Mouse (Mus musculus): ENCODE data around the gene E130114P18Rik.
A peak's percentile ranks its signal among the peaks of the same experiment; 100 is the strongest.

Gene E130114P18Rik

GRCm38 (mm10) chr4:97778211-97779002 lies 529 bp upstream of the E130114P18Rik start:
- no peak for DNase-seq (ENCODE audit: low read depth, low spot score)

DNA sequence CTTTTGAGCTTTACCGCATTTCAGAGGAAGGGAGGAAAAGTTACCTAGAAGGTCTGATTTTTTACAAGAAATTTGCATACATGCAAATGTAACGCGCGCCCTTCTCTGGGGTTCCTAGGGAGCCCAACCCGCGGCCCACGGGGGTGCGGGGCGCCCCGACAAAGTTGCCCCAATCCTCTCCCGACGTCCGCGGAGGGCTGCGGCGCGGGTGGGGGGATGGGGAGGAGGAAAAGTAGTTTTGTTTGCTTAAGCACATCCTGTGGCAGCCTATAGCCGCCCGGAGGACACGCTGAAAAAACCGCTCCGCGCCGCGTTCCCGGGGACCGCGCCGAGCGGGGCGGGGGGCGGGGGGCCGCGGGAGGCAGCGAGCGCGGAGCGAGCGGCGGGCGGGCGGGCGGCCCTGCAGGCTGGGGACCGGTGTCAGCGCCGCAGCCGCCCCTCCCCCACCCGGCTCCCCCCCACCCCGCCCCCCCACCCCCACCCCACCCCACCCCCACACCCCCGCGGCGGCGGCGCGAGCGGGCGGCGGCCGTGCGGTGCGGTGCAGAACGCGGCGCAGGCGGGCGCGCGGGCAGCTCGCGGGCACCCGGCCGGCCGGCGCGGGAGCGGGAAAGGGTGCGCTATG lies 685 bp downstream of the E130114P18Rik start:
- peak; percentile 60 for DNase-seq (ENCODE audit: low read depth, low spot score)

GRCm38 (mm10) chr4:97776388-97777080 lies 1.3 kb downstream of the E130114P18Rik start:
- no peak for DNase-seq (ENCODE audit: low read depth, low spot score)

- DNase-seq (ENCODE audit: low read depth, low spot score) = no peak
These were observed 2.2 kb downstream of the E130114P18Rik start for GRCm38 (mm10) chr4:97775494-97776265.

DNA sequence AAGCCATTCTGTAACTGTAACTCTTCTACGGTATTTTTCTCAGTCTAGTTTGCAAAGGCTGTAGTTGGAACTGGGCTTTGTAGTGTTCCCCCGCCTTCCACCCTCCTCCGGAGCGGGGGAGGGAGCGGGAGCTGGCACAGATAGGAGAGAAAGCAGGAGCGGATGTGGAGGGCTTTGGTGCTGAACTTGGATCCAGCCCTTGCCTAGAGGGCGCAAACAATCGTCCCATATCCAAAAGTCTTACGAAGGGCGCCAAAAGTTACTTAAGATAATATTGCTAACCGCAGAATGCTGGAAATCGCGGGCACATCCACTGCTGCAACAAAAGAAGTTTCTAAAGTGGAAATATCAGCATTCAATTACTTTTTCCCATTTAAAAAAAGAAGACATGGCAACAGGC lies 2.8 kb downstream of the E130114P18Rik start:
- peak; percentile 37 for DNase-seq (ENCODE audit: low read depth, low spot score)

- DNase-seq (ENCODE audit: low read depth, low spot score) = no peak
These were observed 3.4 kb downstream of the E130114P18Rik start for GRCm38 (mm10) chr4:97774446-97774950.

- DNase-seq (ENCODE audit: low read depth, low spot score) = no peak
These were observed 4.1 kb downstream of the E130114P18Rik start for GRCm38 (mm10) chr4:97773791-97774190.

- peak; percentile 98 for DNase-seq (ENCODE audit: low read depth, low spot score)
These were observed 4.7 kb downstream of the E130114P18Rik start for GRCm38 (mm10) chr4:97773110-97773593.

DNA sequence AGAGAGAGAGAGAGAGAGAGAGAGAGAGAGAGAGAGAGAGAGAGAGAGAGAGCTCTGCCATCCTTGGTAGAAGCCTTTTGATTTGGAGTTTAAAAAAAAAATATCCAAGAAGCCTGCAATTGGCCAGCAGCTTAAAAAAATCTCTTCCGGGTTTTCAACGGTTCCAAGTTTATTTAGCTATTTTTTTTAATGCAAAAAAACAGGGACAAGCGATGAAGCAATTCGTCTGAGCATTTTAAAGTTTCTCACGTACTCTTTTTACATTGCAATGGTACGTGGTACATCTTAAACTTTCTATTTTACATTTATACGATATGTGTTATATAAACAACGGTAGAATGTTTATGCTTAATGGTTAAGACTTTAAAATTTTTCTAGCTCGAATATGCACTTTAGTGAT lies 5.2 kb downstream of the E130114P18Rik start, which contains the start of gene Nfia:
Gene Nfia, plus strand, starts transcription at position 94 of the 400 bp plus-strand sequence.
- DNase-seq (ENCODE audit: low read depth, low spot score) = peak; percentile 81

DNA sequence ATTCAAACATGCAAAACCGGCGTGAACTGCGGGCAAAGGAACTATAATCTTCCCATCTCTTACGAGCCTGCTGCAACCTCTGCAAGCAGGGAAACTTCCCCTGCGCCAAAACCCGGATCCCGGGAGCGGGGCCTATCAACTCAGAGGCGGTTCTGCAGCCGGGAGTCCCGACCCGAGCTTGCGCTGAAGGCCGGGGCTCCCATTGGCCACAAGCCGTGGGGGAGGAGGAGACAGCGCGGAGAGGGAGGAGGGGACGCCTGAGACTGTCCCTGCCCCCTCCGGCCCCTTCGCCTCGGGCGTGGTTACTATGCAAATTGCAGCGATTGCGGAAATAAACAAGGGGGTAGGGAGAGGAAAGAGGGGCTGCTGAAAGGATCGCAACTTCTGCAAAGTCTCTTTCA lies 5.8 kb downstream of the E130114P18Rik start:
- DNase-seq (ENCODE audit: low read depth, low spot score) = peak; percentile 97

- DNase-seq (ENCODE audit: low read depth, low spot score) = no peak
These were observed 6.5 kb downstream of the E130114P18Rik start for GRCm38 (mm10) chr4:97771426-97771825.

- DNase-seq (ENCODE audit: low read depth, low spot score) = no peak
These were observed 8.0 kb downstream of the E130114P18Rik start for GRCm38 (mm10) chr4:97769861-97770260.

GRCm38 (mm10) chr4:97767516-97767915 lies 10.4 kb downstream of the E130114P18Rik start:
- no peak for DNase-seq (ENCODE audit: low read depth, low spot score)

GRCm38 (mm10) chr4:97767025-97767424 lies 10.9 kb downstream of the E130114P18Rik start:
- no peak for DNase-seq (ENCODE audit: low read depth, low spot score)

DNA sequence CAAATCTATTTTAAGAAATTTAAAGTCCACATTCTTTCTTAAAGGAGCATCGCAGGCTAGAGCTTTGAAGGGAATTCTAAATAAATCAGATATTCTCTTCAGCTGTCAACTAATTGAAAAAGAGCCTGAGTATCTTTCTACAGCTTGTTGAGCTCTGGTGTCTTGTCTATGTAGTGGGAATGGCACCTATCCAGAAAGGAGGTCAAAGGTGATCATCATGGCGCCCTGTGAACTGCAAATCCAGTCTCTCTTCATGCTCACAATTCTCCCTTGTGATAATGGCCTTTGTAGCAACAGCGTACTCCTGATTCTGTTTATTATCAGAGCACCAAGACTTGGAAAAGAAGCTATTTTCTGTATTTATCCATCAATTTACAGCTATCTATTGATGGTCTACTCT lies 11.8 kb downstream of the E130114P18Rik start:
- no peak for DNase-seq (ENCODE audit: low read depth, low spot score)

DNA sequence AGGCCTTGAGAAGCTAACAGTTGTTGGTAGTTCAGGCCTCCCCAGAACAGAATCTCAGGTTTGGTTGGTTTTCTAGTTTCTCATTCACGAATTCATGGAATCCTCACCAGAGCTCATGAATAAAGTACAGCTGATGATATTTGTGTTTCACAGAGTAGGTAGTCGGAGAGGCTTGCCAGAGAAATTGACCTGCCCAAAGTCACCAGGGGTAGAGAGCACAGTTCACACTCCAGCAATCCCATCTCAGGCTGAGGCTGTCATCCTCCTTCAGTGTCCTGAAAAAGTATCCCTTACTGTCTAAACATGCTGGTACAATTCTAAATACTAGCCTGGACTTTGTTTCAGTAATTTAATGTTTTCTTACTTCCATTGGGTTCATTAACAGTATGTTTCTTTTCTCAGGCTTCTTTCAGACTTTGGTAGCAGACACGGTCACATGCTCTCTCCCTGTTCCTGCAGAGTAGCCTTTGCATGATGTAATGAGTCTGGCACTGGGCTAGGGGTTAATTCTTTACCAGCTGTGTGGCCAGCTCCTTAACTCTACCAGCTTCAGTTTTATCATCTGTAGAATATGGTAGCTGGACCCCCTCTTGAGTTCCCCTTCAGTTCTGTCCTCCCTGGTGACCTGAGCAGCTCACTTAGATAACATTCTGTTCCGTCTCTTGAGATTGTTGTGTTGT lies 12.4 kb downstream of the E130114P18Rik start:
- DNase-seq (ENCODE audit: low read depth, low spot score) = no peak

GRCm38 (mm10) chr4:97764616-97765015 lies 13.3 kb downstream of the E130114P18Rik start:
- DNase-seq (ENCODE audit: low read depth, low spot score) = no peak

DNA sequence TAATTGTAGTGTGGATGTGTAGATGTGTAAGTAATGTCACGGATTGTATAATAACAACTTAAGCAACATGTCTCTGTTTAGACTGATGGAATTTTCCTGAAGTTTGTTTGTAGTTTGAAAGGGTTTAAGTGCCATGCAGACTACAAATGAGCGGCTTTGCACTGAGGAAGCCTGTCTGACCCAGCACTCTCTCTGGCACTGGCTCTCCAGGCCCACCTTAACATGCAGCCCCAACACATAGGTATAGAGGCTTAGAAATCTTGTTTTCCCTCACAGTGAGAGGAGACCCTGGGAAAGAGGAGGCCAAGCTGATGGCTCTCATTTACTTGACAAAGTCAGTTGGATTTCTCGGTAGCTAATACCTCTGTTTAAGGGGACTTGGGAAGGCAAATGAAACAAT lies 19.2 kb downstream of the E130114P18Rik start:
- no peak for DNase-seq (ENCODE audit: low read depth, low spot score)

DNA sequence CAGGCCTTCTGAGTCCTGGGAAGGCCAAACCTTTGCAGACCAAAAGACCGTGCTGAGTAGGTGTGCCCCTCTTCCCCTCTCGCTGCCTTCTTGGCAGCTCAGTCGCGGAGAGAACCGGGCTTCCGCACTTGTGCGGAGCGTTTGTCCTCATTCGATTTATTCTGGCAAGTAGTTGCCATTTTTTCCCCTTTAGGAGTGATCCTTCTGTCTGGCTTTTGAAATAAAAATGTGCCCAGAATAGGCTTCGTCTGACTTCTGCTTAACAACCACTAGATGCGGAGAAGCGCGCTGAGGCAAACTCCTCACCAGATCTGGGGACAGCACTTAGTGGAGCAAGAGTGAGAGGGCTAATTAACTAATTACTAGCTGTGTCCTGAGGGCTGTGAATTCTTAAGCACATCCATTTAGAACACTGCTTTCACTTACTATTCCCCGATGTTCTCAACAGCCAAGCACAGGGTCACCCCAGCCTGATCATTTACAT lies 19.9 kb downstream of the E130114P18Rik start:
- no peak for DNase-seq (ENCODE audit: low read depth, low spot score)

DNA sequence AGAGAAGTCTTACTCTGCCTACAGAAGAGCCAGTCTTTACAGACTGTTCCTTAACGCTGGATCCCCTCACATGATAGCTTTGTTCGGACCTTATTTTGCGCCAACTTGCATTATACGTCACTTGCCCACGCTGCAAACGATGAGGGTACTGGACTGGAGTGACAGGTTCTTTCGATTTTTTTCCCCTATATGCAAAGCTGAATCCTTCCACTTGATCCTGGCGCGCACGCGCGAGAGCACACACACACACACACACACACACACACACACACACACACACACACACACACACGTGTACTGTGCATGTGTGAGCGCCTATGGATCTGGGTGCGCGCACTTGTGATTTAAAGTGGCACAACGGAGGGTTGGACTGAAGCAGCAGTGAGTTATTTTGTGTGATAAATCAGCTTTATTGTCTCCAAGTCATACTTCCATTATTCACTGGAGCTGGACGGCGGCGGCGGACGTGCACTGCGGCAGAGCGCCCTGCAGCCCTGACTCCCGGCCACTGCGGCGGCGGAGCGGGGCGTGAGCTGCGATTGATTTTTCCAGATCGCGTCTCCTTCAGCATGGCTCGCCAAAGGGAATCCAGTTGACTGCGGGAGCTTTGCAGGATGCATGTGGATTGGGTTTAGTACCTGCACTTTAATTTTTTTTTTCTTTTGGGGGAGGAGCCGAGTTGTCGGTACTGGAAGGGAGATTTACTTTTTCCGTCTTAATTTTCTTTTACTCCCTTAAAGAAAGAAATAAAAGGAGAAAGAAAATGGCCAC lies 20.5 kb downstream of the E130114P18Rik start:
- DNase-seq (ENCODE audit: low read depth, low spot score) = peak; percentile 68
